Mouse (Mus musculus) liver, adult 2 months (tissue): ENCODE data around the gene Frmpd3.

Experiments
- CTCF ChIP-seq: fragments of 200-500 bp; IDR thresholded peaks from 2 replicates; pipeline ENCODE4 v1.5.1; 2011; ENCODE audit warnings: low read depth, low read length, control low read depth
- POLR2A ChIP-seq: fragments of 200-500 bp; IDR thresholded peaks from 2 replicates; pipeline ENCODE4 v1.6.1; 2011; ENCODE audit warnings: low read length, control low read depth; ENCODE audit not compliant: insufficient read depth; ENCODE audit errors: extremely low read depth

GRCm38 (mm10) chrX:140407593-140407992, 65.5 kb downstream of the Frmpd3 start:
- TF ChIP-seq POLR2A (no peak), CTCF (no peak)
